Mouse (Mus musculus) lung, postnatal 4 days (tissue): ENCODE measurements around the gene Zbtb18.

Source experiments
- DNase-seq, 2 experiments: peaks; one replicate each; pipeline ENCODE4 v3.0.0; 2021

The Zbtb18 gene

GRCm38 (mm10) chr1:177484280-177484679 lies 42.1 kb downstream of the Zbtb18 start:
- no peak for DNase-seq

DNA sequence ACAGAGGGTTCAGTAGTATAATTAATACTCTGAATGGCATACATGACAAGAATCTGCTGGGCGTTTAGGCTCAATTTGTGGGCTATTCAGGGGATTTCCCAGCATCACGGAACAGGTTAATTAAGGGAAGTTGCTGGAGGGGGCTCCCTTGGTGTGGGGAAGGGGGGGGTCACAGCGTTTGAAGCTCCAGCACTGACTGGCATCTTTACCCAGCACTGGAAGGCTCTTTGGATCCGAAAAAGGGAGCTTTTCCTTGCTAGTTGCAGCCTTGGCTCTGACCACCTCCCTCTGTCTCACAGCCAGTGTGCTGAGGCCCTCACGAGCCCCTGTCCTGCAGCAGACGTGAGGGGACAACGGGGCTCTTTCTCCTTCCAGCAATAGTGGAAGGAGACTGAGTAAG lies 42.5 kb downstream of the Zbtb18 start:
- DNase-seq, result no peak

GRCm38 (mm10) chr1:177489844-177490243 lies 47.7 kb downstream of the Zbtb18 start:
- DNase-seq, result peak in 1 of 2 experiments; percentile 36

DNA sequence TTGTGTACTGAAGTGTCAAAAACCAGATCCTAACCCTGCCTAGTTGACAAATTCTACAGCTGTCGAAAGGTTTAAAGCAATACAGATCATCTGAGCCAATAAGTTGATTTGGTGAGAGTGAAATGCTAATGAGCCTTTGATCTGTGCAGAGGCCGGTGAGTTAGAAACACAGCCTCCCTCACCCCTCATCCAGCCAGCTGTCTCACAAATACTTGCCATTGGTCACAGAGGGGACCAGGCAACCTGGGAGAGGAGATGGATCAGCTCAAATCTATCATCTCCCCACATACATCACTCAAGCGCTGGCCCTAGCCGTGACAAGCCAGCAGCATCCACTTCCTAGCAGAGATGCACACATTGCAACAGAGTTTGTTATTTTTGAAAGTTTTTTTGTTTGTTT lies 48.7 kb downstream of the Zbtb18 start:
- DNase-seq, result no peak

DNA sequence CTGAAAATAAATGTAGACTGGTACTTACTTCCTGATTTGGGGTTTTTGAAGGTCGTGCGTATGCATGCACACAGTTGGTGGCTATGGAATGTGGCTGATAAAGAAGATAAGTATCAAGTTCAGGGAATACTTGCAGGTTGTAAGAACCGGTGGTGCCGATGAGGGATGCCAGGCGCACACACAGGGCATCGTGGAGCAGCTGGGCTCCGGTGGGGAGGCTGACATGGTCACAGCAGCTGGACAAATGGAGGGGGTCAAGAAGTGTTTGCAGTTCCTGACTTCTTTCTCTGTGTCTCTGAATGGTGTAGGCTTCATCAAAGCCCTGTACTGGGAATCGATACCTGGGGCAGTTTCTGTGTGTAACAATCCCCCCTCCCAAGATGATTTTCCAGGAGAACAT lies 49.1 kb downstream of the Zbtb18 start:
- DNase-seq, result no peak

DNA sequence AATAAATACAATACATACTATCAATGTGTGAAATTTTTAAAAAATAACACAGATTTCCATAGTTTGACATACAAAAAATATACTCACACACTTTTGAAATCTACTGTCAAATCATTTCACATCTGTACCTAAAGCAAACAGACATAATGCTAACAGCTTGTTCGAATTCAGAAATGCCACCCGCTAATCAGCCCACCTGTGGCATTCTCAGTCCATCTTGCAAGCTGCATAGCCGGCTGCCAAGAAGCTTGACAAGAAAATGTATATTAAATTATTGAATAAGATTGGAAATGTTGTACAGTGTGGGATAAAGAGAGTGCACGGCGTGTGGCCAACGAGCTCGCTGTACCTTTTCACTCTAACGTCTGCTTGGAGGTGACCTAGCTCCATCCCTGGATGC lies 52.2 kb downstream of the Zbtb18 start:
- DNase-seq, result no peak

- no peak for DNase-seq
These were observed 52.9 kb downstream of the Zbtb18 start for GRCm38 (mm10) chr1:177494913-177495542.
